Mouse (Mus musculus): ENCODE results near the gene Slc29a4. TPM values are rescaled to one million over a fixed set of nuclear protein-coding genes. Genes with fewer than 3 reads are reported as not detected.

The Slc29a4 gene
- polyA plus RNA-seq, 1 experiment, result 9.9 TPM

DNA sequence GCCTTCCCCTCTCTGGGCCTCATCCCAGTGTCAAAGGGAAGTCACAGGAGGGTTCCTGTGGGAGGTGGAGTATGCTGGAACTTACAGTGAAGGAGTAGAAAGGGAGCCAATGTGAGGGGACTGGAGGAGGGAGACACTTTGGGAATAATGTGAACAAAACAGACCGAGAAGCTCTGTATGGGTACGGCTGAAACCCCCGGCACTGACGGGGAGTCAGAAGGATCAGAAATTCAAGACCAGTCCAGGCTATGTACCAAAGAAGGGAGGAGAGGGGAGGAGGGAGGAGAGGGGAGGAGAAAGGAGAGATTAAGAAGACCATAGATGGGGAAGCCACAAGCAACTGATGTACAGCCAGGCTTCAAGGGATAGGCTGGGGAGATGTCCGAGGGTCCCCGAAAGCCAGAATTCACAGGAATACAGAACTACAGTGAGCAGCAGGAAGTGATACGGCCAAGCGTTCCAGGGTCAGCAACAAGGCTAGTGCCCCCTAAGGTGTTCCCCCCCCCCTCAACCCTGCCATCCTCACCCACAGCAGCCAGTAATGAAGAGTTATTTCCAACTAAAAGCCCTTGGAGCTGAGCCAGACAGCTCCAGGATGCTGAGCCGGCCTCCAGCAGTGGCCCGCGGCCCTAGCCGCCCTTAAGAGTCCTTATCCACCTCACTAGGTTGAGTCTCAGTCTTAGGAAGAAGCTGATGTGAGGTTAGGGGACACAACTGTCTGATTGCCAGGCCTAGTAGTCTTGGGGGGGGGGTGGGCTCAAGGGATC lies 842 bp downstream of the Slc29a4 start:
- TF ChIP-seq EP300 (IDR thresholded peaks at IDR 0.05; ENCODE audit: insufficient read depth, low read depth, low read length), result no peak
- no peak for TF ChIP-seq POLR2A (IDR thresholded peaks at IDR 0.05; ENCODE audit: insufficient read depth, low read length)
- no peak for TF ChIP-seq CTCF (IDR thresholded peaks at IDR 0.05; ENCODE audit: low read depth, low read length)
- Histone ChIP-seq H3K27me3 (ENCODE audit: control insufficient read depth, insufficient read depth, low read length, poor library complexity, severe bottlenecking) (no peaks in the 10 kb centered on the region), H3K4me1 (ENCODE audit: control insufficient read depth, insufficient read depth, low read length) (no peaks in the 10 kb centered on the region), H3K9ac (ENCODE audit: low read depth, poor library complexity, severe bottlenecking) (no peak overlapping the region), H3K9me3 (replicated peaks; ENCODE audit: control insufficient read depth, insufficient read depth, low read length, poor library complexity, severe bottlenecking) (no peaks in the 10 kb centered on the region), H3K27ac (ENCODE audit: insufficient read depth, low read length) (no peak overlapping the region), H3K4me3 (ENCODE audit: low read depth, low read length) (no peak overlapping the region), H3K36me3 (ENCODE audit: control insufficient read depth, insufficient read depth, low read length, poor library complexity, severe bottlenecking) (no peaks in the 10 kb centered on the region)

DNA sequence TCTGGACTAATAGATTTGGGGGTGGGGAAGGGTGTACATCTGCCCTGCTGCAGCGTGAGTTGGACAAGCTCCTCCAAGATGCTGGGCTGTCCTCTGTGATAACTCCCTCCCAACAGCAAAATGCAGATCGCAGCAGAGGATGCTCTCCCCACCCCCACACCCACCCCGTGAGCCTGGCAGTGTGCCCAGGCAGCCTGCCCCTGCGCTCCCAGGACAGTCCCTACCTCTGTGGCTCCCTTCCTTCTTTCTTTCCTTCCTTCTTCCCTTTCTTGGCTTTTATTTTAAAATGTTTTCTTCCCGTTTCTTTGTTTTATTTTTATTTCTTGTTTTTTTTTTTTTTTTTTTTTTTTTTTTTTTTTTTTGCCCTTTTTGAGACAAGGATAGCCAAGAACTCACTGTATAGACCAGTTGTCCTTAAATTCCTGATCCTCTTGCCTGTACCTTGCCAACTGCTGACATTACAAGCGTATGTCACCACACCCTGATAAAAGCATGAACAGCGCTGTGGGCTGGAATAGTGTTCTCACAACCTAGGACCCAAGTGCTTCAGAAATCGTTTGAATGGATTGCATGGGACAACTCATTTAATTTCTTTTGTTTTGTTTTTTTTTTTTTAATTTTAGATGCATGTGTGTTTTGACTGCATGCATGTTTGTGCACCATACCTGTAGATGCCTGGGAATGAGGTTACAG lies 1.6 kb downstream of the Slc29a4 start:
- Histone ChIP-seq H3K36me3 (ENCODE audit: control insufficient read depth, insufficient read depth, low read length, poor library complexity, severe bottlenecking) (no peaks in the 10 kb centered on the region), H3K4me3 (ENCODE audit: low read depth, low read length) (no peak overlapping the region), H3K9ac (ENCODE audit: low read depth, poor library complexity, severe bottlenecking) (no peak overlapping the region), H3K9me3 (replicated peaks; ENCODE audit: control insufficient read depth, insufficient read depth, low read length, poor library complexity, severe bottlenecking) (no peaks in the 10 kb centered on the region), H3K27me3 (ENCODE audit: control insufficient read depth, insufficient read depth, low read length, poor library complexity, severe bottlenecking) (no peaks in the 10 kb centered on the region), H3K27ac (ENCODE audit: insufficient read depth, low read length) (no peak overlapping the region), H3K4me1 (ENCODE audit: control insufficient read depth, insufficient read depth, low read length) (no peaks in the 10 kb centered on the region)
- TF ChIP-seq CTCF (IDR thresholded peaks at IDR 0.05; ENCODE audit: low read depth, low read length) (no peak), POLR2A (IDR thresholded peaks at IDR 0.05; ENCODE audit: insufficient read depth, low read length) (no peak), EP300 (IDR thresholded peaks at IDR 0.05; ENCODE audit: insufficient read depth, low read depth, low read length) (no peak)

DNA sequence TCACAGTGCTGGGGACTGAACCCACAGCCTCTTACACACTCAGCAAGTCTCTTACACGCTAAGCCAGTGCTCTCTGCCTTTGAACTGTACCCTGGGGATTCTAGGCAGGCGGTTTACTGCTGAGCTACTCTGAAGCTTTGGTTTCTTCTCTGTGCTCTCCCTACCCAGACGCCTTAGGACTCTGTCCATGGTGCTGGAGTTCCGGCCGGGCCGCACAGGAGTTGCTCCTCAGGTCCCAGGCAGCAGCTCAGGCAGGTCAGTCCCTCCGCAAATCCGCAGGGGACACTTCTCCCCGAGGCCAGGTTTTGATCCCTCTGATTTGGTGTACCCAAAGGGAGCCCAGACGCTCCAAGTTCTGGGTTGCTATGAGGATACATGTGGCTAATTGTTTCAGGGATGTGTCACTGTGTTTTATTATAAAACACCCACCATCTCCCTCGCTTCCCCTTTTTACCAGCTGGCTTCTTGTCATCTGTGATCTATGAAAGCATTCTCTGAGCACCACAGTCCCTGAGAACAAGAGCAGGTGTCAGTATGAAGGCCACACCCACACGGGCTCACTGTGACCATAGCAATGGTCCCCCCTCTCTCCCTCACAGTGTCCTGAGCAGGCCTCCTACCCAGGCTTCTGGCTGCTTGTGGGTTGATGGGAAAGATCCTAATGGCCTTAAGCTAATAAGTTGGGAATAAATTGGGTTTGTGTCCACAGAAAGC lies 2.5 kb downstream of the Slc29a4 start:
- H3K9me3 ChIP-seq (replicated peaks; ENCODE audit: control insufficient read depth, insufficient read depth, low read length, poor library complexity, severe bottlenecking), result no peaks in the 10 kb centered on the region
- H3K4me3 ChIP-seq (ENCODE audit: low read depth, low read length), result no peak overlapping the region
- no peaks in the 10 kb centered on the region for H3K36me3 ChIP-seq (ENCODE audit: control insufficient read depth, insufficient read depth, low read length, poor library complexity, severe bottlenecking)
- H3K27me3 ChIP-seq (ENCODE audit: control insufficient read depth, insufficient read depth, low read length, poor library complexity, severe bottlenecking), result no peaks in the 10 kb centered on the region
- H3K4me1 ChIP-seq (ENCODE audit: control insufficient read depth, insufficient read depth, low read length), result no peaks in the 10 kb centered on the region
- no peak overlapping the region for H3K27ac ChIP-seq (ENCODE audit: insufficient read depth, low read length)
- no peak overlapping the region for H3K9ac ChIP-seq (ENCODE audit: low read depth, poor library complexity, severe bottlenecking)
- TF ChIP-seq EP300 (IDR thresholded peaks at IDR 0.05; ENCODE audit: insufficient read depth, low read depth, low read length) (no peak), POLR2A (IDR thresholded peaks at IDR 0.05; ENCODE audit: insufficient read depth, low read length) (no peak), CTCF (IDR thresholded peaks at IDR 0.05; ENCODE audit: low read depth, low read length) (no peak)

DNA sequence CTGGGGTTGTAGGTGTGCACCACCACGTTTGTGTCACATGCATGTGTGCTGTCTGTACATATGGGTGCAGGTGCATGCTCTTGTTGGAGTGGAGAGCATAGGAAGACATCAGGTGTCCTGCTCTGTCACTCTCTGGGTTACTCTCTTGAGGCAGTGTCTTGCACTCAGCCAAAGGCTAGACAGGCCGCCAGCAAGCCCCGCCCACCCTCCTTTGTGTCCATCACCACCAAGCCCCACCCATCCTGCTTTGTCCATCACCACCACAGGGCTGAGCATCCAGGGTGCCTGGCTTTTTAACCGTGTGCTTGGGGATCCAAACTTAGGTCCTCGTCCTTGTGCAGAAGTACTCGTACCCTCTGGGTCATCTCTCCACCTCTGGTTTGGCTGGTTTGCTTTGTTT lies 3.9 kb downstream of the Slc29a4 start:
- H3K4me1 ChIP-seq (ENCODE audit: control insufficient read depth, insufficient read depth, low read length), result no peaks in the 10 kb centered on the region
- TF ChIP-seq POLR2A (IDR thresholded peaks at IDR 0.05; ENCODE audit: insufficient read depth, low read length), result no peak
- TF ChIP-seq CTCF (IDR thresholded peaks at IDR 0.05; ENCODE audit: low read depth, low read length), result no peak
- TF ChIP-seq EP300 (IDR thresholded peaks at IDR 0.05; ENCODE audit: insufficient read depth, low read depth, low read length), result no peak
- no peaks in the 10 kb centered on the region for H3K27me3 ChIP-seq (ENCODE audit: control insufficient read depth, insufficient read depth, low read length, poor library complexity, severe bottlenecking)

DNA sequence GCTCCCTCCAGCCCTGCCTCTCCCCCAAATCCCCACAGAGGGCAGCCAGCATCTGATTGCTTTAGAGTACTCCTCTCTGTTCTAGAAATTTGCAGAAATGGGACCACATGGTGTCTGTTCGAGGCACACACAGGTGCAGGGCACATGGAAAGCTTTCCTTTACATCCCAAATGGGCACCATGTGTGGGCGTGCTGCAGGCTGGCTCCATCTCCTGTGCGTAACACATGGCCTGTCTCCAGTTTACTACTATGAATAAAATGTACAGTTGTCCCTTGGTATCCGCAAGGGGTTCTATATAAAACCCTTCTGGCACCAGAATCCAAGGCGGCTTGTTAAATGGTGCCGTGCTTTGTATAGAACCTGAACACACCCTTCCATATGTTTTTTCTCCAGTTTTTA lies 4.6 kb downstream of the Slc29a4 start:
- Histone ChIP-seq H3K9ac (ENCODE audit: low read depth, poor library complexity, severe bottlenecking) (no peak overlapping the region), H3K4me1 (ENCODE audit: control insufficient read depth, insufficient read depth, low read length) (no peaks in the 10 kb centered on the region), H3K9me3 (replicated peaks; ENCODE audit: control insufficient read depth, insufficient read depth, low read length, poor library complexity, severe bottlenecking) (no peaks in the 10 kb centered on the region), H3K36me3 (ENCODE audit: control insufficient read depth, insufficient read depth, low read length, poor library complexity, severe bottlenecking) (no peaks in the 10 kb centered on the region), H3K27me3 (ENCODE audit: control insufficient read depth, insufficient read depth, low read length, poor library complexity, severe bottlenecking) (no peaks in the 10 kb centered on the region), H3K27ac (ENCODE audit: insufficient read depth, low read length) (no peak overlapping the region), H3K4me3 (ENCODE audit: low read depth, low read length) (no peak overlapping the region)
- no peak for TF ChIP-seq EP300 (IDR thresholded peaks at IDR 0.05; ENCODE audit: insufficient read depth, low read depth, low read length)
- no peak for TF ChIP-seq POLR2A (IDR thresholded peaks at IDR 0.05; ENCODE audit: insufficient read depth, low read length)
- no peak for TF ChIP-seq CTCF (IDR thresholded peaks at IDR 0.05; ENCODE audit: low read depth, low read length)

More for the DNA sequence above, 3.9 kb downstream of the Slc29a4 start:
- no peak overlapping the region for H3K9ac ChIP-seq (ENCODE audit: low read depth, poor library complexity, severe bottlenecking)
- no peaks in the 10 kb centered on the region for H3K36me3 ChIP-seq (ENCODE audit: control insufficient read depth, insufficient read depth, low read length, poor library complexity, severe bottlenecking)
- no peaks in the 10 kb centered on the region for H3K9me3 ChIP-seq (replicated peaks; ENCODE audit: control insufficient read depth, insufficient read depth, low read length, poor library complexity, severe bottlenecking)
- no peak overlapping the region for H3K4me3 ChIP-seq (ENCODE audit: low read depth, low read length)
- no peak overlapping the region for H3K27ac ChIP-seq (ENCODE audit: insufficient read depth, low read length)
